Mouse (Mus musculus) stomach, postnatal 0 days (tissue): ENCODE results near the gene Slc17a1.

ENCODE experiments used
- CTCF ChIP-seq: IDR thresholded peaks from 2 replicates; pipeline ENCODE4 v1.5.1; 2016; ENCODE audit warnings: antibody characterized with exemption, low read depth, mild to moderate bottlenecking, moderate library complexity
- EP300 ChIP-seq: optimal IDR thresholded peaks from 2 replicates; pipeline ENCODE3; 2016; ENCODE audit warnings: antibody characterized with exemption

- no peak for TF ChIP-seq CTCF
- TF ChIP-seq EP300, result no peak
Measured at GRCm38 (mm10) chr13:23898242-23898641, 30.7 kb downstream of the Slc17a1 start.
